ENCODE assay signal across 9 mouse cellular contexts in genomic region chr13:32660294-32660693, GRCm38 (mm10).
A peak's percentile ranks its signal among the peaks of the same experiment; 100 is the strongest.
DNase-seq lines count a peak whose midpoint lies in the region; ATAC-seq lines count a peak whose summit lies in the region.
"Had no signal": no experiment of that assay in that cellular context is flagged by ENCODE, and none has a peak within 500 bp of the region (broad histone marks: within the 10 kb centered on the region; RNA-seq: fewer than 3 reads in every experiment).

No protein-coding gene starts in this region.

- no peak overlapping the region for H3K4me2 ChIP-seq in limb, embryonic 12.5 days
- no peak overlapping the region for H3K4me2 ChIP-seq in heart, embryonic 13.5 days
- H3K4me2 ChIP-seq: midbrain, embryonic 11.5 days had no signal

- H3K9me3 ChIP-seq in limb, embryonic 12.5 days, result no peaks in the 10 kb centered on the region
- H3K9me3 ChIP-seq in limb, embryonic 10.5 days (replicated peaks), result no peaks in the 10 kb centered on the region
- H3K9me3 ChIP-seq in heart, embryonic 13.5 days, result no peaks in the 10 kb centered on the region

- ATAC-seq in limb, embryonic 12.5 days (ENCODE audit: insufficient number of reproducible peaks, insufficient read depth, low FRiP score, low TSS enrichment, low read depth), result no peak
- no peak for ATAC-seq in heart, embryonic 13.5 days (ENCODE audit: extremely low read depth, insufficient number of reproducible peaks, low FRiP score, low TSS enrichment)
- no peak for ATAC-seq in megakaryocyte, adult 5-6 weeks (ENCODE audit: poor library complexity, severe bottlenecking)

- no peaks in the 10 kb centered on the region for H3K36me3 ChIP-seq in limb, embryonic 12.5 days
- no peaks in the 10 kb centered on the region for H3K36me3 ChIP-seq in limb, embryonic 10.5 days
- no peaks in the 10 kb centered on the region for H3K36me3 ChIP-seq in heart, embryonic 13.5 days

- H3K27ac ChIP-seq in limb, embryonic 12.5 days, result 0 out of 2 replicates have a peak overlapping the region, but pooled peaks have one; percentile 46
- H3K27ac ChIP-seq in limb, embryonic 10.5 days, result no peak overlapping the region
- H3K27ac ChIP-seq in brown adipose tissue, adult 24 weeks (replicated peaks; ENCODE audit: low read depth, low read length), result peak overlapping the region; percentile 94
- H3K27ac ChIP-seq in heart, embryonic 13.5 days (replicated peaks), result peak overlapping the region; percentile 39

- no peak overlapping the region for H3K4me3 ChIP-seq in limb, embryonic 12.5 days (replicated peaks)
- no peak overlapping the region for H3K4me3 ChIP-seq in limb, embryonic 10.5 days
- no peak overlapping the region for H3K4me3 ChIP-seq in brown adipose tissue, adult 24 weeks (ENCODE audit: insufficient read depth, low read depth, low read length)
- no peak overlapping the region for H3K4me3 ChIP-seq in heart, embryonic 13.5 days

- no peaks in the 10 kb centered on the region for H3K27me3 ChIP-seq in limb, embryonic 12.5 days
- H3K27me3 ChIP-seq in limb, embryonic 10.5 days (ENCODE audit: low read depth, poor library complexity, severe bottlenecking), result peaks cover 14% of the 10 kb centered on the region; the same call in 1 of the 2 replicates
- H3K27me3 ChIP-seq in heart, embryonic 13.5 days (replicated peaks), result peaks cover 12% of the 10 kb centered on the region

- H3K9ac ChIP-seq in limb, embryonic 12.5 days (replicated peaks), result no peak overlapping the region
- no peak overlapping the region for H3K9ac ChIP-seq in heart, embryonic 13.5 days

- H3K4me1 ChIP-seq in limb, embryonic 12.5 days (replicated peaks), result peaks cover 10% of the 10 kb centered on the region
- H3K4me1 ChIP-seq in limb, embryonic 10.5 days, result peaks cover 17% of the 10 kb centered on the region
- peaks cover 4% of the 10 kb centered on the region for H3K4me1 ChIP-seq in brown adipose tissue, adult 24 weeks (ENCODE audit: control insufficient read depth, insufficient read depth, insufficient read length, low read length)
- peaks cover 22% of the 10 kb centered on the region for H3K4me1 ChIP-seq in heart, embryonic 13.5 days

- 43% methylated on average over 4 of the region's 4 CpGs for WGBS in limb, embryonic 12.5 days
- 59% methylated on average over 4 of the region's 4 CpGs for WGBS in limb, embryonic 10.5 days
- 39% methylated on average over 4 of the region's 4 CpGs for WGBS in heart, embryonic 13.5 days

- no peak for DNase-seq in limb, embryonic 10.5 days (ENCODE audit: low spot score)
- peak; percentile 9 for DNase-seq in naive thymus-derived CD4-positive, alpha-beta T cell, adult 2 months (ENCODE audit: low read depth)
- no peak for DNase-seq in left cerebral cortex, adult 18-20 months (ENCODE audit: low spot score in 2 of 2)
- DNase-seq in lung, postnatal 36 days, result no peak
